Mouse (Mus musculus) heart, adult 18-20 months (tissue): ENCODE measurements around the gene Kif21a. TPM values are rescaled to one million over a fixed set of nuclear protein-coding genes. Genes with fewer than 3 reads are reported as not detected.
A peak's percentile ranks its signal among the peaks of the same experiment; 100 is the strongest.

Experiments used
- DNase-seq, 2 experiments: peaks; one replicate each; pipeline ENCODE4 v3.0.0; 2021 to 2022; ENCODE audit warnings: mixed read lengths in 1 of 2
- total RNA-seq, 2 experiments: library from RNA; stranded (reverse); gene quantifications; 2 replicates each; pipeline ENCODE4 v1.2.3; 2021

The Kif21a gene
- total RNA-seq, 2 experiments from 2014 or later, result 18.4 to 18.5 TPM

DNA sequence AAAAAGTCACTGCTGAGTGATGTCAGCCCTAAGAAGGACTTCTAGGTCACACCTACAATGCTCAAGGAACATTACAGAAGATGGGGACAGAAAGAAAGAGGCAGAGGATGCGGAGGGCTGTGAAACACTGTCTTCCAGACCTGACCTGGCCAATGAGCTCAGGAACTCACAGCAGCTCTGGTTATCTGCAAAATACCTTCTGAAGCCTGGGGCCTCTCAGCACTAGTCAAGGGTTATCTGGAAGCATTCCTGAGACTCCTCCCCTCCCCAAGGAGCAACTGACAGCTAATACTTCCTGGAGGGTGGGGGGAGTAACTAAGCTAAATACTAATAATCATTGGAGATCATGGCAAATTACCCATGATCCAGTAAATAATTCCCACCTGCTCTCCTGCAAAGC is 111.3 kb downstream of the Kif21a start:
- no peak for DNase-seq

DNA sequence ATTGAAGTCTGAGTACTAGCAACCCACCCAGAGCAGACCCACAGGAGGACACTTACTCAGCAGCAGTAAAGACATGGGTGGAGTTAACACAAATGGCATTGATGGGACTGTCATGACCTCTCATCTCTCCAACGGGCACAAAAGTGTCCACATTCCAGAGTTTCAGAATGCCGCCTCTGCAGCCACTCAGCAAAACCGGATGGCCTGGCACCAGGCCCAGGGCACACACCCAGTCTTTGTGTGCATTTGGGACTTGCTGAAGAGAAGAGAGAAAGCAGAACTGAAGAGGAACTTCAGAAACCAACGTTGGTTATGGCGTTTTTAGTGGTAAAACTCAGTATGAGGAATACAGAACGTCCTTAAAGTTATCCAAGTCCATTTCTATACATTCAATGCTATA is 114.2 kb downstream of the Kif21a start:
- DNase-seq, result peak; percentile 8 to 51

- DNase-seq, result no peak
Observed at GRCm38 (mm10) chr15:90931451-90931850, 118.3 kb downstream of the Kif21a start.

- peak in 1 of 2 experiments; percentile 34 for DNase-seq
Observed at GRCm38 (mm10) chr15:90929043-90929442, 120.7 kb downstream of the Kif21a start.

DNA sequence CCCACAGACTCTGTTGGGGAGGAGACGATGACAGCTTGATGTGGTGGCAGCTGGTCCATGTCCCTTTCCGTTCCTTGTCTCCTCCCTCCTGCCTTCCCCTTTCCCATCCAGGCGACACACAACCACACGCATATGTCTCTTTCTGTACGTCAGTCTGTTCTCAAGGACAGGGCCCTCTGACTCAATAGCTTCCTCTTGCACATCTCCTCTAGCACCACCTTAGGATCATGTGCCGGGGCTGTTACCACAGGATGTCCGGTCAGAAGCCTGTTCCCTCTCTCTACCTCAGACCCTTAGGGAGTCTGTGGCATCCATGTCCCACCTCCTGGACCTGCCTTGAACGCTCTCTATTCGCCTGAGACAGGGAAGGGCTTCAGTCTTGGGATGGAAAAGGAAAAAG is 153.3 kb downstream of the Kif21a start:
- DNase-seq, result no peak

- no peak for DNase-seq
Observed at GRCm38 (mm10) chr15:90887466-90887865, 162.3 kb downstream of the Kif21a start.

Other genes starting within 250 kb of the Kif21a start
- gene Abcd2, start 141.9 kb upstream of the Kif21a start, total RNA-seq, result 1 to 10 TPM; 5.2 to 6.9 TPM
- 1 to 10 TPM in 1 of 2 experiments, under 1 TPM in 1; 0.87 to 1.2 TPM for gene CN725425, start 149.5 kb upstream of the Kif21a start, total RNA-seq